Mouse (Mus musculus) E14TG2a.4 (cell line): Measurements from ENCODE around the gene Rnf186.

Source experiments
- CTCF ChIP-seq: conservative IDR thresholded peaks from 2 replicates; pipeline ENCODE4 v1.5.1; 2014; ENCODE audit warnings: low read length
- NANOG ChIP-seq: IDR thresholded peaks from 2 replicates; pipeline ENCODE4 v1.6.1; 2014; ENCODE audit warnings: borderline replicate concordance, low read length, mixed read lengths
- POU5F1 ChIP-seq: IDR thresholded peaks from 2 replicates; pipeline ENCODE4 v1.6.1; 2014; ENCODE audit warnings: low read length, borderline replicate concordance

- TF ChIP-seq NANOG (no peak), CTCF (peak; percentile 76), POU5F1 (no peak)
Measured at GRCm38 (mm10) chr4:138997121-138997520, 30.2 kb downstream of the Rnf186 start.
